Mouse (Mus musculus) c-Kit-negative CD71-positive TER-119-positive erythroid progenitor cells, embryonic 14.5 days (primary cell): Measurements from ENCODE around the gene Gm11116.
"Not testable (repeated sequence)": the region's sequence is repeated elsewhere in the genome, so short reads cannot be mapped to it uniquely, and the experiment has no call there.

Experiments used
- DNase-seq: peaks from one replicate; pipeline ENCODE4 v3.0.0-alpha.2; 2013; ENCODE audit warnings: low read depth, low spot score

Gene Gm11116

GRCm38 (mm10) chr5:88111430-88111829 lies at the start of gene Gm11116:
Gene Gm11116, minus strand, starts transcription at chr5:88111530.
- no peak for DNase-seq

- DNase-seq, result no peak
Observed at GRCm38 (mm10) chr5:88153999-88154398, 42.7 kb upstream of the Gm11116 start, which contains the start of gene Gm11115. Gene Gm11115, minus strand, starts transcription at chr5:88154099.

GRCm38 (mm10) chr5:88086256-88086655 lies 25.1 kb downstream of the Gm11116 start, which contains the start of gene Smr2:
Gene Smr2, plus strand, starts transcription at chr5:88086556.
- not testable (repeated sequence) for DNase-seq
